Mouse (Mus musculus) large intestine, adult 2 months (tissue): ENCODE results near the gene Nxn. TPM values are rescaled to one million over a fixed set of nuclear protein-coding genes. Genes with fewer than 3 reads are reported as not detected.

Source experiments
- DNase-seq: peaks from one replicate; pipeline ENCODE4 v3.0.0-alpha.2; 2012; ENCODE audit warnings: low read depth, low spot score
- WGBS: fragments of 180-500 bp; shearing (Covaris S2); methylation state at CpG from one replicate; pipeline ENCODE4 v1.1.7; 2018; 5-methylcytosine and 5-hydroxymethylcytosine counted together
- polyA plus RNA-seq: library from polyadenylated mRNA; depleted of rRNA; stranded (reverse); fragments of >200 nt; gene quantifications from 2 replicates; pipeline ENCODE4 v1.2.3, GENCODE M21; 2012; rRNA removed

Nxn gene
- polyA plus RNA-seq, result 10.8 and 13.2 TPM in 2 replicates

GRCm38 (mm10) chr11:76398798-76399586 lies at the start of gene Nxn:
Nxn (minus strand) TSS chr11:76399140.
- peak; percentile 46 for DNase-seq
- under 1% methylated on average over 62 of the region's 70 CpGs for WGBS

DNA sequence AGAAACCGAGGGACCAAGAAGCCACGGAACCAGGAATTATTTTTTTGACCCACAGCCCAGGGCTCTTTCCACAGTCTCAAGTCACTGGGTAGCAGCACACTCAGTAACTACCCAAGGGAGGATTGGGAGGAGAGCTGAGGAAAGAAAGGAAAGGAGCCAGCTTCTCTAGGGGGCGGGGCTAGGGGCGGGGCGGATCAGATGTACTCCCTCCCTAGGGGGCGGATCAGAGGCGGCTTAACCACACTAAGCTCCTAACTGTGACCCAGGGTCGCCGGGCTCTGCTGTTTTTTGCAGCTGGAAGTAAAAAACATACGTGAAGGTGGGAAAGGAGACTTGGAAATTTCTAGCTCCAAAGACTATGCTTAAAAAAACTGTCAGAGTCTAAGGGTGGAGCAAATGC lies 47.3 kb upstream of the Nxn start:
- WGBS, result 21% methylated on average over 10 of the region's 10 CpGs
- DNase-seq, result peak; percentile 18

DNA sequence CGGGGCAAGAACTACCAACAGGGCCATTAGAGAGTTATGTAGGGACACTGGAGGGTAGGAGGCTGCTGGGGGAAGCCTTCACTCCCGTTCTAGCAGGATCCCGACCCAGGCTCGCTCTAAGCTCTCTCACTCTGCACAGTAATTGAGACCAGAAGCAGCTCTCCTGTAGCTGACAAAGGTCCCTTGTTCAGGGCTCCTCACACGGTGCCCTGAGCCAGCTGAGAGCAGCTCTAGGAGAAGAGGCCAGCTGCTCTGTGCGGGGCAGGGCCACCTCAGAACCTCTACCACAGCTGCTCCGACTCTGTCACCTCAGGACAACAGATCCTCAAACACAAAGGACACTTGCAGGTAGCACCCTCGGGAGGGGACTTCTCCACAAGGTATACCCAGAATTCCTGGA lies 46.5 kb upstream of the Nxn start:
- WGBS, result 75% methylated on average over 8 of the region's 8 CpGs

GRCm38 (mm10) chr11:76439666-76440065 lies 40.7 kb upstream of the Nxn start:
- DNase-seq, result no peak
- WGBS, result 46% methylated on average over 3 of the region's 3 CpGs

More for the DNA sequence above, 46.5 kb upstream of the Nxn start:
- DNase-seq, result no peak

GRCm38 (mm10) chr11:76436864-76437437 lies 38.0 kb upstream of the Nxn start:
- DNase-seq, result no peak
- WGBS, result 64% methylated on average over 28 of the region's 28 CpGs

DNA sequence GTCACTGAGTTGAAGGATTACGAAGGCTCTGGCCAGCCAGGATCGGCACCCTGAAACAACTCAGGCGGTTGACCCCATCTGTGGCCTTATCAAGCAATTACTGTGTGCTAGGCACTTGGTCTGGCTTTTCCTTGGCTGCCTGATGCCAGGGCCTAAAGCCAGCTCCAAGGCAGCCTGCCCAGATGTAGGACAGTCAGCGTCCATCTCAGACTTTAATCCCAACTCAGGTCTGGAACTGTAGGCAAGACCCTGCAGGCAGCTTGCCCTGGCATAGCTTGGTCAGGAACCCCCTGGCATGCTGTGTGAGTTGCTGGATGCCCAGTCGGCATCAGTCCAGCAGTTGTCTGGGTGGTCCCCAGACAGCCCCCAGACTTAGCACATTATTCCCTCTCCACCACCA lies 37.1 kb upstream of the Nxn start:
- 76% methylated on average over 5 of the region's 5 CpGs for WGBS

DNA sequence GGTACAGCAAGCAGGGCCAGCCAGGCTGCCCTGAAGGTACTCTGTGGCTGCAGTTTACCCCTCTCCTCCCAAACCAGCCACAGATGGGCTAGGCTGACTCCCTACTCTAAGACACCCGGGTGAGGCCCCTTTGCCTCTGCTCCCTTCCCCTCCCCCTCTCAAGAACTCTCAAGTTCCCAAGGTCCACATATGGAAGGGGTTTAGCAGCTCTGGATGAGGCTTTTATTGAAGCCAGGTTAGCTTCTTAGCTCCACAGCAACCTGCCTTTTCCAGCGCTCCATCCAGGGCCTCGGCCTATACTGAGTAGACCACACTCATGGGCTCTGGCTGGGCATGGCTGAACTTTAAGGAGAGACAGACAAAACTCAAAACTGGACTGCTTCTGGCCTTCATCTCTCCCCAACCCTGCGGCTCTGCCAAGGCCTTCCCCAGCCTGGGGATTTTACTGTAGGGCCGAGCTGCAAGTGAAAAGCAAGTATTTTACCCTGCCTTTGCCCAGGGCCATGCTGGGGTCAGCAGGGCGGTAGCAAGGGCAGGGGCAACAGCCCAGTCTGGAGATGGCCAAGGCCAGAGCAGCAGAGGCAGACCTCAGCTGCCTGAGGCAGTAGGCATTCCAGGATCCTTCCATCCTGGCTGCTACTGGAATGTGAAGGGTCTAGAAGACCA lies 31.2 kb upstream of the Nxn start:
- WGBS, result 72% methylated on average over 6 of the region's 6 CpGs
- DNase-seq, result no peak

More for the DNA sequence above, 37.1 kb upstream of the Nxn start:
- no peak for DNase-seq

DNA sequence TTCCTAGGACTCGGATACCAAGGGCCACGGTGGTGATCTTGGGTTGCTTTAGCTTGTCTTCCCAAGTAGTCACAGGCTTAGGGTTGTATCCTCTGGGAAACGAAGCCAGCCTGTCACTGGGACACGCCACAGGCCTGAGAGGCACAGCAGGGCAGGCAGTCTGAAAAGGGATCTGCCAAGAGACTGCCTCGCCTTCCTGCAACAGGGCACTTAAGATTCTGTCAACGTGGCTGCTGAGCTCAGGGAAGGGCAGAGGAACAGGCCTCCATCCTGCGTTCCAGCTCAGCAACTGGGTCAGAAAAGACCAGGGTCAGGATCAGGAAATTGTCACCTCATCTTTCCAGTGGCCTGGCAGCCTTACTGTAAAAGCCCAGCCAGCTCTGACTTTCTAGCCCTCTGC lies 30.6 kb upstream of the Nxn start:
- whole genome bisulfite sequencing, result 67% methylated on average over 7 of the region's 7 CpGs
- DNase-seq, result no peak

DNA sequence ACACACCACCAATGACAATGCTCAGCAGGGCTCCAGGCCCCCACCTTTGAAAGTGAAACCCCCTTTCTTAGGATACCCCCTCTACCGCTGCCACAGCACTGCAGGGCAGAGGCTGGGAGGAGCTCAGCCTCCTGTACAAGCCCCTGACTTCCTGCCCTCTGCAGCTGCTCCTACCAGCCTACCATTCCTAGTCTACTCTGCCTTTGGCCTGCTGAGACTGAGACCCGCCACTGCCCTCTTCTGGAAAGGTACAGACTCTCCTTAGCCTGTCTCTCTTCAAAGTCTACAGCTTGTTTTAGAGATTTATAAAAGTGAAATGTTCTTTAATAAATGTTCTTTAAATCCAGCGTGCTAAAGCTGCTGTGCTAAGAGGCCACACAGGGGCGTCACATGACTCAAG lies 30.1 kb upstream of the Nxn start:
- whole genome bisulfite sequencing, result 77% methylated on average over 4 of the region's 4 CpGs
- DNase-seq, result no peak

GRCm38 (mm10) chr11:76427781-76428180 lies 28.8 kb upstream of the Nxn start:
- WGBS, result 63% methylated on average over 3 of the region's 3 CpGs
- no peak for DNase-seq

GRCm38 (mm10) chr11:76425749-76426148 lies 26.8 kb upstream of the Nxn start:
- DNase-seq, result no peak
- WGBS, result 63% methylated on average over 6 of the region's 6 CpGs

- no peak for DNase-seq
- WGBS, result 55% methylated on average over 4 of the region's 4 CpGs
Measured at GRCm38 (mm10) chr11:76420896-76421295, 22.0 kb upstream of the Nxn start.

DNA sequence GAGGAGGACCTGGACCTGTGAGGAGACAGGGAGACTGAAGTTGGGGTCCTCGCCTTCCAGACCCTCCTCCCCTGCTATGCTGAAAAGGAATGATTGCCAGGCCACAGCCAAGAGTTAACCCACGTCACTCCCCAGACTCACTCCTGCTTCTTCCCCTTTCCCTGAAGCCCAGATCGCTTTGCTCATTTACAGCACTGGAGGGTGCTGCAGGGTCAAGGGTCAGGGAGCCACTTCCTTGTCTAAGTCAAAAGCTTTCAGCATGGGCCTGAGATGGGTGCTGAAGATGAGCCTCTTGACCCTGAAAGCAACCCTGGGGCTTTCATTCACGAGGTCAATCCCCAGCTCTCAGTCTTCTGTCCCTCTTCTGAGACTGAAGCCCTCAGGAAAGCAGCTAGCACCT lies 20.2 kb upstream of the Nxn start:
- WGBS, result 62% methylated on average over 4 of the region's 4 CpGs
- no peak for DNase-seq

GRCm38 (mm10) chr11:76418423-76418822 lies 19.5 kb upstream of the Nxn start:
- 75% methylated on average over 8 of the region's 8 CpGs for WGBS
- DNase-seq, result no peak

GRCm38 (mm10) chr11:76415985-76416384 lies 17.0 kb upstream of the Nxn start:
- WGBS, result 44% methylated on average over 2 of the region's 2 CpGs
- no peak for DNase-seq

DNA sequence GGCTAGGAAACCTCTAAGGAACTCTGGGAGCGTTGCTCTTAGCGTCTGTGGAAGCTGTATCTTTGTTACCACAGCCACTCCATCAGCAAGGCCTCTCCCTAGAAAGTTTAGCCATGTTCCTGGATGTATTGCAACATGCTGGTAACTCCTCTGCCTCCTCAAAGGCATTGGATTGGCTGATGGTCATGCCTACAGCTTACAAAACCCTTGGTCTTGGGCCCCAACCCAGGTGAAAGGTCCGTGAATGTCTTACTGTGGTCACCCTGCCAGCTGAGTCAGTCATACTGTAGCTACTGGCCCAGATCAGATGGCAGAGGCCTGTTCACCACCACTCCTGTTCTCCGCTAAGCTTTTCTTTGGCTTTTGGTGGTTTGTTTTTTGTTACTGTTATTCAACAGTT lies 16.1 kb upstream of the Nxn start:
- WGBS, result 86% methylated on average over 4 of the region's 4 CpGs
- no peak for DNase-seq

GRCm38 (mm10) chr11:76413202-76413601 lies 14.3 kb upstream of the Nxn start:
- WGBS, result 70% methylated on average over 4 of the region's 4 CpGs
- no peak for DNase-seq

- DNase-seq, result no peak
- WGBS, result 51% methylated on average over 12 of the region's 12 CpGs
Measured at GRCm38 (mm10) chr11:76410826-76411225, 11.9 kb upstream of the Nxn start.

GRCm38 (mm10) chr11:76406702-76407583 lies 8.0 kb upstream of the Nxn start, which contains the start of gene Timm22:
Timm22 (plus strand) TSS chr11:76406952.
- 1% methylated on average over 46 of the region's 46 CpGs for WGBS
- peak; percentile 93 for DNase-seq
